Mouse (Mus musculus): ENCODE data around the gene Nectin1. TPM values are rescaled to one million over a fixed set of nuclear protein-coding genes. Genes with fewer than 3 reads are reported as not detected.

Nectin1 gene
- total and polyA plus RNA-seq, 3 experiments: 3.9 to 6.2 TPM; not detected in 1

GRCm38 (mm10) chr9:43772460-43772859 lies 28.7 kb downstream of the Nectin1 start:
- peaks cover 2 to 6% of the 10 kb centered on the region in 2 experiments; a peak in 3 of 4 replicates for H3K4me1 ChIP-seq (ENCODE audit: control insufficient read depth in 1 of 2, insufficient read depth in 2 of 2, low read length in 2 of 2)
- no peak for DNase-seq (ENCODE audit: low read depth, low spot score)
- H3K27ac ChIP-seq (ENCODE audit: control insufficient read depth, low read depth, low read length): no peak overlapping the region
- TF ChIP-seq MYB (IDR thresholded peaks at IDR 0.05; ENCODE audit: low read depth, low read length) (no peak), E2F4 (IDR thresholded peaks at IDR 0.05; ENCODE audit: borderline replicate concordance, low read depth, low read length) (no peak), CTCF (IDR thresholded peaks at IDR 0.05 in 2 of 3, conservative IDR thresholded peaks at IDR 0.05 in 1 of 3; ENCODE audit: control insufficient read depth in 1 of 3, insufficient read depth in 1 of 3, low read depth in 2 of 3, low read length in 3 of 3, poor library complexity in 1 of 3, severe bottlenecking in 1 of 3) (no peak), KAT2A (conservative IDR thresholded peaks at IDR 0.05; ENCODE audit: low read depth, low read length) (no peak), TCF12 (IDR thresholded peaks at IDR 0.05; ENCODE audit: low read depth, low read length) (no peak), SIN3A (IDR thresholded peaks at IDR 0.05; ENCODE audit: low read length) (no peak), CHD1 (IDR thresholded peaks at IDR 0.05; ENCODE audit: low read depth, low read length) (no peak), CHD2 (IDR thresholded peaks at IDR 0.05; ENCODE audit: low read length) (no peak), MAFK (IDR thresholded peaks at IDR 0.05; ENCODE audit: borderline replicate concordance, low read depth, low read length) (no peak), UBTF (IDR thresholded peaks at IDR 0.05; ENCODE audit: borderline replicate concordance, insufficient read depth, low read depth, low read length) (no peak)
- H3K27me3 ChIP-seq (ENCODE audit: control insufficient read depth in 1 of 2, insufficient read depth in 2 of 2, low read length in 2 of 2): no peaks in the 10 kb centered on the region
- no peaks in the 10 kb centered on the region for H3K9me3 ChIP-seq (replicated peaks; ENCODE audit: insufficient read depth, low read length)
- H3K36me3 ChIP-seq (ENCODE audit: control insufficient read depth in 1 of 2, insufficient read depth in 2 of 2, low read length in 2 of 2): no peaks in the 10 kb centered on the region
- H3K4me3 ChIP-seq (ENCODE audit: control insufficient read depth in 1 of 2, insufficient read depth in 1 of 2, low read depth in 2 of 2, low read length in 2 of 2): no peak overlapping the region
- H3K79me2 ChIP-seq (ENCODE audit: control insufficient read depth, insufficient read depth, low read length, poor library complexity): no peaks in the 10 kb centered on the region
- H3K9ac ChIP-seq (ENCODE audit: control insufficient read depth, low read depth, low read length, poor library complexity, severe bottlenecking): no peak overlapping the region

GRCm38 (mm10) chr9:43773521-43773920 lies 29.7 kb downstream of the Nectin1 start:
- no peaks in the 10 kb centered on the region for H3K36me3 ChIP-seq (ENCODE audit: control insufficient read depth in 1 of 2, insufficient read depth in 2 of 2, low read length in 2 of 2)

More at GRCm38 (mm10) chr9:43773521-43773920, 29.7 kb downstream of the Nectin1 start:
- H3K27ac ChIP-seq (ENCODE audit: control insufficient read depth, low read depth, low read length): no peak overlapping the region
- no peaks in the 10 kb centered on the region for H3K79me2 ChIP-seq (ENCODE audit: control insufficient read depth, insufficient read depth, low read length, poor library complexity)
- peaks cover 2 to 6% of the 10 kb centered on the region in 2 experiments; a peak in 3 of 4 replicates for H3K4me1 ChIP-seq (ENCODE audit: control insufficient read depth in 1 of 2, insufficient read depth in 2 of 2, low read length in 2 of 2)
- H3K4me3 ChIP-seq (ENCODE audit: control insufficient read depth in 1 of 2, insufficient read depth in 1 of 2, low read depth in 2 of 2, low read length in 2 of 2): no peak overlapping the region
- H3K27me3 ChIP-seq (ENCODE audit: control insufficient read depth in 1 of 2, insufficient read depth in 2 of 2, low read length in 2 of 2): no peaks in the 10 kb centered on the region
- no peak overlapping the region for H3K9ac ChIP-seq (ENCODE audit: control insufficient read depth, low read depth, low read length, poor library complexity, severe bottlenecking)
- no peak for DNase-seq (ENCODE audit: low read depth, low spot score)
- no peaks in the 10 kb centered on the region for H3K9me3 ChIP-seq (replicated peaks; ENCODE audit: insufficient read depth, low read length)
- TF ChIP-seq NELFE (IDR thresholded peaks at IDR 0.05; ENCODE audit: low read depth, low read length) (no peak), MYC (IDR thresholded peaks at IDR 0.05; ENCODE audit: low read depth, low read length) (no peak), TAL1 (IDR thresholded peaks at IDR 0.05; ENCODE audit: low read length) (no peak), RCOR1 (IDR thresholded peaks at IDR 0.05; ENCODE audit: low read depth, low read length) (no peak), EP300 (IDR thresholded peaks at IDR 0.05; ENCODE audit: low read depth in 1 of 2, low read length in 2 of 2) (no peak), TCF12 (IDR thresholded peaks at IDR 0.05; ENCODE audit: low read depth, low read length) (no peak), SMC3 (IDR thresholded peaks at IDR 0.05; ENCODE audit: low read depth, low read length) (no peak), CTCF (IDR thresholded peaks at IDR 0.05 in 2 of 3, conservative IDR thresholded peaks at IDR 0.05 in 1 of 3; ENCODE audit: control insufficient read depth in 1 of 3, insufficient read depth in 1 of 3, low read depth in 2 of 3, low read length in 3 of 3, poor library complexity in 1 of 3, severe bottlenecking in 1 of 3) (no peak), CHD2 (IDR thresholded peaks at IDR 0.05; ENCODE audit: low read length) (no peak), USF2 (IDR thresholded peaks at IDR 0.05; ENCODE audit: borderline replicate concordance in 1 of 2, insufficient read depth in 1 of 2, low read depth in 1 of 2, low read length in 2 of 2) (no peak), MAZ (IDR thresholded peaks at IDR 0.05; ENCODE audit: low read depth, low read length) (no peak), MAFK (IDR thresholded peaks at IDR 0.05; ENCODE audit: borderline replicate concordance, low read depth, low read length) (no peak), ZNF384 (IDR thresholded peaks at IDR 0.05; ENCODE audit: low read depth, low read length) (no peak), HCFC1 (IDR thresholded peaks at IDR 0.05; ENCODE audit: low read depth, low read length) (no peak), GABPA (IDR thresholded peaks at IDR 0.05; ENCODE audit: low read depth, low read length) (no peak), E2F4 (IDR thresholded peaks at IDR 0.05; ENCODE audit: borderline replicate concordance, low read depth, low read length) (no peak), KAT2A (conservative IDR thresholded peaks at IDR 0.05; ENCODE audit: low read depth, low read length) (no peak)
